Mouse (Mus musculus) retina, embryonic 14.5 days (tissue): ENCODE measurements around the gene Helz.
A peak's percentile ranks its signal among the peaks of the same experiment; 100 is the strongest.
"Not testable (repeated sequence)": the region's sequence is repeated elsewhere in the genome, so short reads cannot be mapped to it uniquely, and the experiment has no call there.

Experiments
- DNase-seq: peaks from one replicate; pipeline ENCODE4 v3.0.0-alpha.2; 2015; ENCODE audit warnings: low spot score

Gene Helz

GRCm38 (mm10) chr11:107547351-107548203 lies at the start of gene Helz:
TSS of gene Helz (plus strand) at chr11:107547930.
- peak; percentile 81 for DNase-seq

DNA sequence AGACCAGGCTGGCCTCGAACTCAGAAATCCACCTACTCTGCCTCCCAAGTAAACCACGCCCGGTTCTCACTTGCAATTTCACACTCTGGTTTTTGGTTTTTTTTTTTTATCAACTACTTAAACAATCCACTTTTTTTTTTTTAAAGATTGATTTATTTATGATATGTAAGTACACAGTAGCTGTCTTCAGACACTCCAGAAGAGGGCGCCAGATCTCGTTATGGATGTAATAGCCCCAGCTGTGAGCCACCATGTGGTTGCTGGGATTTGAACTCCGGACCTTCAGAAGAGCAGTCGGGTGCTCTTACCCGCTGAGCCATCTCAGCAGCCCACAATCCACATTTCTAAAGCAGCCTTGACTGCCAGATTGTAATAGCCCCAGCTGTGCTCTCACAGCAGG lies 44.9 kb upstream of the Helz start:
- no peak for DNase-seq

- DNase-seq, result not testable (repeated sequence)
These were observed 43.4 kb upstream of the Helz start for GRCm38 (mm10) chr11:107504364-107504763.

GRCm38 (mm10) chr11:107506260-107506659 lies 41.5 kb upstream of the Helz start:
- peak; percentile 56 for DNase-seq

DNA sequence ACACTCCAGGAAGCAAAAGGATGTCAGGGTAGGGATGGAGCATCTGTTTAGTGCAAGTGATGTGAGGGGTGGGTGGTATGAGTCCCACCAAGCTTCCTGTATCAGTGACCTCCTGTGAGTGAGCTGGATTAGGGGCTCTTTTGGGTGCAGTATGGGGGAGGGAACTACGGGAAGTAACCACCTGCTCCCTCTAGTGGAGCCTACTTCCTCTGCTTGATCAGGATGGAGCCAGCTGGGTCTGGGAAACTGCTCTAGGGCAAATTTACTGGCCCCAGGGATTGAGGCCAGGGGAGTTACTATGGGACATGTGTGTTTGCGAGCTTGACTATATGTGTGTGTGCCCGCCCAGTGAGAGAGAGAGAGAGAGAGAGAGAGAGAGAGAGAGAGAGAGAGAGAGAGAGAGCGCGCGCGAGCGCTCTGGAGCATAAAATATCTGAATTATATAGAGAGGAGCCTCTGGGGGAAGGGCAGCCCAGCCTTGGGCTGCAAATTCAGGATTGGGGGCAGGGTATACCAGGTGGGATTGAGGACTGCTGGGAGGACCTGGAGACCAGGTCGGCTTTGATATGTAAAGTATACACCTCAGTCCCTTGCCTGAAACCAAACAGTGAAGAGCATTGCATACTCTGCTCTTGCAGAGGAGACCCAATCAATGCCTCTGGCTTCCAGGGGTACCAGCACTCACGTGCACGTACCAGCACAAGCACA lies 37.9 kb upstream of the Helz start:
- DNase-seq, result peak; percentile 62

GRCm38 (mm10) chr11:107510362-107511269 lies 37.1 kb upstream of the Helz start:
- DNase-seq, result peak; percentile 22

- peak; percentile 82 for DNase-seq
These were observed 35.8 kb upstream of the Helz start for GRCm38 (mm10) chr11:107511954-107512353.

DNA sequence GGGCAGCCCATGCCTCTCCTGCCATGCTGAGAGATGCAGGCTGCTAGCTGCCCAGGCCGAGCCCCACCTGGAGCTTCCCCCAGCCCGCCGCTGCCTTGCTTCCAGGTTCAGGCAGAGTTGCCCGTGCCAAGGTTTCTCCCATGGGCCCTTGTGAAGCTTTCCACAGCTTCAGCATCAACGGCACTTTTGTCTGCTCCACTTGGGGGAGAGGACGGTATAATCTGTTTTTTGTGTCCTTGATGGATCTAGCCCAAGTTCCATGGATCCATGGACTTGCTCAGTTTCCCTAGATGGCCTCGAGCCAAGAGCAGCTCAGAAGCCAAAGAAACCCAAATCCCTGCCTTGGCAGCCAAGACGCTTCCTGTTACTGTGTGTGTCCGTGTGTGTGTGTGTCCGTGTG lies 34.7 kb upstream of the Helz start:
- DNase-seq, result no peak

- DNase-seq, result no peak
These were observed 31.3 kb upstream of the Helz start for GRCm38 (mm10) chr11:107516387-107516786.

DNA sequence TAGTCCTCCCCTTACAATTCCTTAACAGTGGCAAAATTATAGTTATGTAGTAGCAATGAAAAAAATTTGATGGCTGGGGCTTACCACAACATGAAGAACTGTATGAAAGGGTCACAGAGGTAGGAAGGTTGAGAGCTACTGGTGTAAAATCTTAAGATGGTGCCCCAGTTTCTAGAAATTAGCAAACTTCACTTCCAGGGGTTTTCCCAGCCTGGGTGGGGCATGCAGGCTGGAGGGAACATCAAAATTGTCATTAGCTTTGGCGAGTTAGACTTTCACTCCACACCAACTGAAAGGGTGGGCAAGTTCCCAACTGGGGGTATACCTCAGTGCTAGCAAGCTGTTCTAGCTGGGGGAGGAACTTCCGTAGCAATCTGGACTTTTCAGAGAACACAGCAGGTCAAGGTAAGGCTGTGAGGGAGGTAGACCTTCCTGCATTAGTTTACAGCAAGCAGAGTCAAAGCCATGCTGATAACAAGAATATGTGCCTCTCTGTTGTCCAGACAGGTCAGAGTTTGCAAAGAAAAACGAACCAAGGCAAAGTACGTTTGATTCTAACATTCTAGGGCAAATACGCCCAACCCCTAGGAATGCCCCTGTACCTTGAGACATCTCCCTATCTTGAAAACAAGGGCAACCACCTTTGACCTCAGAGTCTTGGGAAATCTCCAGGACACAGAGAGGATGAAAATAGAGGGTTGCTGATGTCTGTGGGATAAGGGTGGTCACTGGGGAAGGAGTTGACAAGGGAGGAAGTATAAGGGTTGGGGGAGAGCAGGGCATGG lies 28.9 kb upstream of the Helz start:
- DNase-seq, result no peak

DNA sequence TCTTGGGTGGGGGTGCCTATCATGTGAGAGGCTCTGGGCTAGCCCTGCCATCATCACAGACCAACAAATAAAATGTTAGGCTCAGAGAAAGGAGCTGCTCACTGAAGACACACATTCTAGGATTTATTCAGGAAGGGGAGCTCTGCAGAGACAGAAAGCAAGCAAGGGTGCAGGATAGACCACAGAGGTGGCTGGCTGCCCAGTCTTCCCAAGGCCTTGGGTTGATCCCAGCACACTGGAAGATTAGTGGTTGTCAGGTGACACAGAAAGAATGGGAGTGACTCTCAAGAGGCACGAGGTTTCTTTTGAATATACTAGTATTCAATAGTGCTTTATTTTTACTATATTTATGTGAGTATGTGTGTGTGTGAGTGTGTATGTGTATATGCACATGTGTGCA lies 26.6 kb upstream of the Helz start:
- no peak for DNase-seq

- DNase-seq, result no peak
These were observed 22.8 kb upstream of the Helz start for GRCm38 (mm10) chr11:107524966-107525365.

DNA sequence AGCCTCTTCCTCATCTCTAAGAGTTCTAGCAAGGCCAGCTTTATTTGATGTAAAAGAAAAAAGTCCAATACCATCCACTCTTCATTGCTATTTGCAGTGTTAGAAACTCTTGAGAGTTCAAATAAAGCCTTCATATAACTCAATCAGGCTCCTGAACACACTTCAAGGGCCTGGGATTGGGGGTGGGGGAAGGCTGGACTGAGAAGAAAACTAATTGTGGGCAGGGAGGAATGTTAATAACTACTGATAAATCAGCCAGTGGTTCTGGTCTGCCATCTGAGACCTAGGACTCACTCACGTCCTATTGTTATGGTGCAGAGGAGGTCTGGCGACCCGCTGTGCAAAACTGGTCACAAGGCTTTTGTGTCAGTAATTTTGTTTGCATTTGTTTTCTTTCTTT lies 20.1 kb upstream of the Helz start:
- peak; percentile 16 for DNase-seq

- no peak for DNase-seq
These were observed 18.4 kb upstream of the Helz start for GRCm38 (mm10) chr11:107529320-107529719.

GRCm38 (mm10) chr11:107531445-107531844 lies 16.3 kb upstream of the Helz start:
- no peak for DNase-seq

DNA sequence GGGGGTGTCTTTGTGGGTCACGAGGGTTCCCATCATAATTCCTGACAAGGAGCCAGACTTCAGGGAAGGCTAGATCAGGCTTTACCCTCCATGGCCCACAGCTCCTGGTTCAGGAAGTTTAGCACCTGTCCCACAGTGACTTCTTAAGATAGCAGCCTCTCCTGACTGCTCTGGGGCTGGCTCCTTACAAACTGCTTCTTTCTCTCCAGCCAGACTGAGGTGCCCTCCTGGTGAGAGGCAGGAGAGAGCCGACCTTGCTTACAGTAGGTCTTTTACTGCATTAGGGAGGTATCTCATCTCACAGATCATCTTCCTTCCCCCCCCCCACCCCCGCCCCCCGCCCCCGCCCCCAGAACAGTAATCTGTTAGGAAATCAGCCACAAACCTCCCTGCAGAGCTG lies 15.5 kb upstream of the Helz start:
- DNase-seq, result no peak

GRCm38 (mm10) chr11:107538994-107539393 lies 8.7 kb upstream of the Helz start:
- DNase-seq, result no peak

GRCm38 (mm10) chr11:107540339-107540738 lies 7.4 kb upstream of the Helz start:
- no peak for DNase-seq

- DNase-seq, result peak; percentile 18
These were observed 1.8 kb upstream of the Helz start for GRCm38 (mm10) chr11:107545747-107546476.

GRCm38 (mm10) chr11:107546667-107547301 lies 946 bp upstream of the Helz start:
- DNase-seq, result peak; percentile 70
